Mouse (Mus musculus) heart, postnatal 0 days (tissue): Measurements from ENCODE around the gene Gm19345. TPM values are rescaled to one million over a fixed set of nuclear protein-coding genes. Genes with fewer than 3 reads are reported as not detected.

Experiments
- ATAC-seq: fragments of 200-750 bp; cut with Nextera tagmentation; 2 replicates; pipeline ENCODE4 v1.8.0; 2017; ENCODE audit warnings: low read depth, moderate number of reproducible peaks, moderate library complexity; ENCODE audit not compliant: insufficient read depth
- DNase-seq: peaks from one replicate; pipeline ENCODE4 v3.0.0-alpha.2; 2016; ENCODE audit warnings: low spot score
- H3K27ac ChIP-seq: fragments of 300-500 bp; sonication (generic); 2 replicates; pipeline ENCODE4 v1.5.1; 2014; ENCODE audit warnings: low read depth, mild to moderate bottlenecking
- H3K27me3 ChIP-seq: fragments of 300-500 bp; sonication (generic); 2 replicates; pipeline ENCODE4 v1.6.1; 2014; ENCODE audit warnings: low read length, mixed read lengths; ENCODE audit not compliant: control insufficient read depth, insufficient read depth
- H3K36me3 ChIP-seq: fragments of 300-500 bp; sonication (generic); replicated peaks from 2 replicates; pipeline ENCODE4 v1.6.1; 2014; ENCODE audit warnings: low read length, mixed read lengths; ENCODE audit not compliant: control insufficient read depth, insufficient read depth
- H3K4me1 ChIP-seq: fragments of 300-500 bp; sonication (generic); 2 replicates; pipeline ENCODE4 v1.6.1; 2014; ENCODE audit warnings: antibody characterized with exemption; ENCODE audit not compliant: control insufficient read depth, insufficient read depth
- H3K4me2 ChIP-seq: fragments of 300-500 bp; sonication (generic); 2 replicates; pipeline ENCODE4 v1.6.1; 2014; ENCODE audit warnings: low read depth, mild to moderate bottlenecking, low read length, moderate library complexity
- H3K4me3 ChIP-seq: fragments of 300-500 bp; sonication (generic); 2 replicates; pipeline ENCODE4 v1.5.1; 2014; ENCODE audit warnings: low read depth, low read length
- H3K9ac ChIP-seq: fragments of 300-500 bp; sonication (generic); replicated peaks from 2 replicates; pipeline ENCODE4 v1.6.1; 2014; ENCODE audit warnings: low read depth, low read length, mixed read lengths
- H3K9me3 ChIP-seq: fragments of 300-500 bp; sonication (generic); replicated peaks from 2 replicates; pipeline ENCODE4 v1.6.1; 2016; ENCODE audit warnings: low read length; ENCODE audit not compliant: control insufficient read depth
- CTCF ChIP-seq: IDR thresholded peaks from 2 replicates; pipeline ENCODE4 v1.5.1; 2016; ENCODE audit warnings: antibody characterized with exemption, control low read depth, low read depth
- EP300 ChIP-seq: IDR thresholded peaks from 2 replicates; pipeline ENCODE4 v1.6.1; 2016; ENCODE audit warnings: antibody characterized with exemption, low read depth
- WGBS: fragments of 180-500 bp; shearing (Covaris S2); extraction: QIAGEN DNeasy Blood & Tissue Kit; methylation state at CpG from one replicate; pipeline ENCODE4 v1.1.7; 2014; 5-methylcytosine and 5-hydroxymethylcytosine counted together
- polyA plus RNA-seq: library from polyadenylated mRNA; unstranded; fragments of >200 nt; fragmentation: Nextera tagmentation; extraction: Ambion mirVana; gene quantifications from 2 replicates; pipeline ENCODE4 v1.2.1, GENCODE M21; 2015
- total RNA-seq: library from RNA; depleted of rRNA; stranded (reverse); fragments of >200 nt; gene quantifications from 2 replicates; pipeline ENCODE4 v1.2.3, GENCODE M21; 2014; ENCODE audit warnings: low replicate concordance

Gm19345 gene
- total and polyA plus RNA-seq, 2 experiments from 2014 or later: not detected

DNA sequence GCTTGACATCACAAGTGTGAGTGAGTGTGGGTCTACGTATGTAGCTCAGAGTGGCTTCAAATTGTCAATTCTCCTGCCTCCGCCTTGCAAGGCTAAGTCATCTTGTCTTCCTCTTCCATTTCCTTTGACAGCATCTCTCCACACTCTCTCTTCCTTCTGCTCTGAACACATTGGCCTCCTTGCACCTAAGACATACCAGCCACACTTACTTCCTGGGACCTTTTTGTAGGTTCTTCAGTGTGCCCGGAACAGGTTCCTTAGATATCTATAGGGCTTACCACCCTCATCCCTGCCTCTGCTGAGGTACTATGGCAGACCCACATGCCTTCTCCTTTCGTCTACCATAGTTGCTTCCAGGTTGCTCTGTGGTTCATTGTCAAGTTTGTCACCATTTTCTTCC lies 38.6 kb upstream of the Gm19345 start:
- ATAC-seq: no peak
- Histone ChIP-seq H3K9ac (no peak overlapping the region), H3K27me3 (peaks cover 28% of the 10 kb centered on the region), H3K4me2 (no peak overlapping the region), H3K4me1 (peaks cover 21% of the 10 kb centered on the region), H3K9me3 (no peaks in the 10 kb centered on the region), H3K36me3 (no peaks in the 10 kb centered on the region), H3K27ac (no peak overlapping the region), H3K4me3 (no peak overlapping the region)
- no peak for TF ChIP-seq CTCF
- TF ChIP-seq EP300: no peak
- no peak for DNase-seq
- WGBS: 72% methylated on average over 4 of the region's 4 CpGs

DNA sequence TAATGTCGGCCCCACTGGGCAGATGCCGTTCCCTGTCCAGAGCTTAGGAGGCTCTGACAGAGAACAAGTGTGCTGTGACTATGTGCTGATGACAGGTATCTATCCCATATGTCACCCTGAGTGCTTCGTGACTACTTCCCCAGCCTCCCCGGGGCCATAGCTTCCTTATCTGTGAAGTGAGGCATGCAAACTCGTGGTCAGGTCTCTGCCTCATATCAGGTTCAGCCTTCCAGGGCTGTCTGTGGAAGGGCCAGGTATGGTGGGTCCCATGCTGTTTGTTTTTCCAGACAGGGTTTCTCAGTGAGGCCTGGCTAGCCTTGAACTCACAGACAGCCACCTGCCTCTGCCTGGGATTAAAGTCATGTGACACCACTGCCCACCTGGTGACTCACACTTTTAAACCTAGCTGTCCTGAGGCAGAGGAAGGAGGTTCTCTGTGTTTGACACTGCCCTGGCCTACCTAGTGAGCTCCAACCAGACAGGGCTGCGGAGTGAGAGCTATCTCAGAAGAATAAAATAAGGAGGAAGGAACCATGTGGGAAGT lies 38.2 kb upstream of the Gm19345 start:
- no peak for ATAC-seq
- peaks cover 21% of the 10 kb centered on the region for H3K4me1 ChIP-seq

DNA sequence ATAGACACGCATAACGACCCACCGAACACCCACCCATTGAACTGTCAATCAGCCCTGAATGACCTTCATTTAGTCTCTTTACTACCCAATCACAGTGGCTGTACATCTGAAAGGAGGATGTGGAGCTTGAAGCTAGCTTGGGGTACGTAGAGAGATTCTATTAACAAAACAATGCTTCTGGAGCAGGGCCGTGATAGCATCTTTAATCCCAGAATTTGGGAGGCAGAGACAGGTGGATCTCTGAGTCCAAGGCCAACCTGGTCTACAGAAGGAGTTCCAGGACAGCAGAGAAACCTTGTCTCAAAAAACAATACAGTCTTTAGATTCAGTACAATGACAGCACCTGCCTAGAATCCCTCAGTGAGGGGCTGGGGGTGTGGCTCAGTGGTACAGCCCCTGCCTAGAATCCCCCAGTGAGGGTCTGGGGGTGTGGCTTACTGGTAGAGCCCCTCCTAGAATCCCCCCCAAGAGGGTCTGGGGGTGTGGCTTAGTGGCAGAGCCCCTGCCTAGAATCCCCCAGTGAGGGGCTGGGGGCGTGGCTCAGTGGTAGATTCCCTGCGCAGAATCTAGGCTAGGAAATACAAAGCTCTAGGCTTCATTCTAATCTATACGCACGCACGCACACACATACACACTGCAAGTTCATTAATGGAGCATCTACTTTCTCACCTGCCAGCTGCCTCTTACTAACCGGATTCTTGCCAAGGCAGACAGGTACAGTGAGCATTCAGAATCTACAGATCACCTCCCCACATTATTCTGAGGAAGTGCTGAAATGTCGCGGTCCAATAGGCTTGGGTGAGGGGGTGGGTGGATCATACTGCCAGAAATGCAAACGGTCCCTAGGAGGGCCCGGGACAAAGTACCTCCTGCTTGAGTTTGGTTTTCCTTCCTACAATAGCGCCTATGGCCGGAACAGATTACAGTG lies 36.2 kb upstream of the Gm19345 start:
- 33% methylated on average over 17 of the region's 17 CpGs for WGBS
- peak; percentile 37; the same call in 1 of the 2 replicates for ATAC-seq
- H3K27ac ChIP-seq: peak overlapping the region; percentile 67; the same call in 1 of the 2 replicates

More for the DNA sequence above, 38.2 kb upstream of the Gm19345 start:
- WGBS: 39% methylated on average over 6 of the region's 6 CpGs
- no peak for TF ChIP-seq EP300
- TF ChIP-seq CTCF: no peak
- Histone ChIP-seq H3K4me3 (no peak overlapping the region), H3K27ac (no peak overlapping the region), H3K27me3 (peaks cover 28% of the 10 kb centered on the region), H3K36me3 (no peaks in the 10 kb centered on the region), H3K9ac (no peak overlapping the region), H3K9me3 (no peaks in the 10 kb centered on the region), H3K4me2 (no peak overlapping the region)
- no peak for DNase-seq

DNA sequence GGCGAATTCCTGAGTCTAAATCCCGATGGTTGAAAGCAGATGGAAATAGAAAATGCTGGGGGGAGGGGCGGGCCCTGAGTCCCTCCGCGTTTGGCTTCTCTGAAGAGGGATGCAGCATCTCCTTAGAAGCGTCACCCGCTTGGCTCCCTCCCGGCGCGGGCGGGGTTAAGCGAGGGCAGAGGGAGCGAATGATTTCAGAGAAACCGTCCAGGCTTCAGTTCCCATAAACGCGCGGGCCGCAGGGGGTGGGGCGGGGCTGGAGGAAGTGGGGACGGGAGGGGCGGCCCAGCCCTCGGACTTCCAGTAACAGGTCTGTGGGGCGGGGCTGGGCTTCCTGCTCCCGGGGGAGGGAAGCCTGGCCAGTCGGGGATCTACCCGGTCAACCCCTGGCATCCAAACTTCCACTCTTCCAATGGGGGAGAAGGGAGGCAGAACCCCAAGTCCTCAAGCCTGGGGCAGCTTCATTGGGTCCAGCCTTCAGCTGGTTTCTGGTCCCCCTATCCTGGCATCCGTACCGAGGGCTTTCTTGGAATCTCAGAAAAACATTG lies 35.5 kb upstream of the Gm19345 start:
- H3K9me3 ChIP-seq: no peaks in the 10 kb centered on the region
- WGBS: under 1% methylated on average over 28 of the region's 28 CpGs
- peak overlapping the region; percentile 47 for H3K4me3 ChIP-seq
- ATAC-seq (peak; percentile 83), DNase-seq (peak; percentile 77)
- H3K9ac ChIP-seq: peak overlapping the region; percentile 46
- H3K4me2 ChIP-seq: peak overlapping the region; percentile 73
- TF ChIP-seq EP300: no peak
- no peak for TF ChIP-seq CTCF
- peaks cover 13% of the 10 kb centered on the region for H3K4me1 ChIP-seq
- H3K27me3 ChIP-seq: peaks cover 14% of the 10 kb centered on the region
- H3K36me3 ChIP-seq: no peaks in the 10 kb centered on the region
- H3K27ac ChIP-seq: peak overlapping the region; percentile 67

More for the DNA sequence above, 36.2 kb upstream of the Gm19345 start:
- Histone ChIP-seq H3K4me1 (peaks cover 13% of the 10 kb centered on the region), H3K27me3 (peaks cover 21% of the 10 kb centered on the region), H3K4me3 (peak overlapping the region; percentile 47), H3K4me2 (peak overlapping the region; percentile 73), H3K9me3 (no peaks in the 10 kb centered on the region), H3K36me3 (no peaks in the 10 kb centered on the region), H3K9ac (peak overlapping the region; percentile 46; the same call in 1 of the 2 replicates)
- no peak for DNase-seq
- no peak for TF ChIP-seq CTCF
- TF ChIP-seq EP300: no peak

DNA sequence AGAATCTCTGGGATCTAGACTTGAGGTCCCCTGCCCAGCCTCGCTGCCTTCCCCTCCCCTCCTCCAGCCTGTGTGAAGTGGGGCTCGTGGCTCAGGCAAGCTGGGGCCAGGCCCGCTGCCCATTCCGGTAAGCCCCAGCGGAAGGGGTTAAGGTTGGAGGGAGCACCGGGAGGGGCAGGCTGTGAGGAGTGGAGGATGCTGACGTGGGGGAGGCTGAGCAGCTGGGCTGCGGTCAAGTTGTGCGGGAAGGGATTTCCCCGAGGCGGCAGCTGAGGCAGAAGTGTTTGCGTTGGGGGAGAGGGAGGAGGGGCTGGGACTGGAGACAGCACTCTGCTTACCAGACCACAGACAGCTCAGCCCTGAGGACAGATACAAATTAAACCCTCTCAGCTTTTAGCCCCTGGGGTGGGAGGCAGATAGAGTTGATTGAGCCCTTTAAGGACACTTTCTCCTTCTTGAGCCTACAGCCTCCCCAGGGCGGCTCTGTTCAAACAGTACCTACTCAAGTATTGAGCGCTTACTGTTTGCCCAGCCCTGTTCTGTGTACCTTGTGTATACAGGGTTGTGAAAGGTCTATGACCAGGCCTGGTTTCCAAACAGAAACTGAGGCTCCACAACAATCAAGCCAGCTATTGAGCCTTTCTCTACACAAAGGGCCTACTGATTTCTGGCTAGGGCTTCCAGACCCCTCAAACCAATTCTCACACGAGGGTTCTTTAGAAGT lies 34.3 kb upstream of the Gm19345 start:
- no peak for TF ChIP-seq CTCF
- Histone ChIP-seq H3K27me3 (peaks cover 12% of the 10 kb centered on the region), H3K4me2 (peak overlapping the region; percentile 73), H3K4me3 (0 out of 2 replicates have a peak overlapping the region, but pooled peaks have one; percentile 1), H3K27ac (peak overlapping the region; percentile 67), H3K9me3 (no peaks in the 10 kb centered on the region), H3K9ac (no peak overlapping the region), H3K36me3 (no peaks in the 10 kb centered on the region), H3K4me1 (peaks cover 13% of the 10 kb centered on the region)
- ATAC-seq: peak; percentile 30; the same call in 1 of the 2 replicates
- DNase-seq: peak; percentile 52
- WGBS: 17% methylated on average over 15 of the region's 15 CpGs
